Mouse (Mus musculus): ENCODE results near the gene Edrf1. TPM values are rescaled to one million over a fixed set of nuclear protein-coding genes. Genes with fewer than 3 reads are reported as not detected.

Gene Edrf1
- polyA plus RNA-seq, 1 experiment = 5.2 TPM

GRCm38 (mm10) chr7:133627184-133627936 lies 10.0 kb upstream of the Edrf1 start:
- Histone ChIP-seq H3K27me3 (ENCODE audit: control insufficient read depth, insufficient read depth, insufficient read length) (peaks cover 33% of the 10 kb centered on the region), H3K4me2 (ENCODE audit: low read depth) (no peak overlapping the region), H3K79me2 (ENCODE audit: control insufficient read depth, insufficient read depth) (no peaks in the 10 kb centered on the region), H3K36me3 (ENCODE audit: control insufficient read depth, insufficient read depth) (no peaks in the 10 kb centered on the region), H3ac (ENCODE audit: control insufficient read depth, insufficient read length) (no peak overlapping the region), H3K4me3 (no peak overlapping the region)
- TF ChIP-seq REST (IDR thresholded peaks at IDR 0.05; ENCODE audit: insufficient read depth, insufficient read length) = no peak
- TF ChIP-seq TCF12 (IDR thresholded peaks at IDR 0.05; ENCODE audit: insufficient read depth, poor library complexity, severe bottlenecking) = no peak
- TF ChIP-seq E2F4 (IDR thresholded peaks at IDR 0.05; ENCODE audit: insufficient read depth) = no peak
- TF ChIP-seq MYOD1 (IDR thresholded peaks at IDR 0.05; ENCODE audit: control insufficient read depth in 1 of 3, insufficient read length in 2 of 3, low read depth in 2 of 3) = no peak
- no peak for TF ChIP-seq SRF (IDR thresholded peaks at IDR 0.05; ENCODE audit: control insufficient read depth, insufficient read length, low read depth)
- TF ChIP-seq POLR2AphosphoS2 (IDR thresholded peaks at IDR 0.05; ENCODE audit: insufficient read length, low read depth) = no peak
- TF ChIP-seq POLR2A (IDR thresholded peaks at IDR 0.05; ENCODE audit: insufficient read length, low read depth) = no peak
- no peak for TF ChIP-seq USF1 (IDR thresholded peaks at IDR 0.05; ENCODE audit: low read depth)
- TF ChIP-seq MYOG (IDR thresholded peaks at IDR 0.05; ENCODE audit: control insufficient read depth in 1 of 3, insufficient read depth in 1 of 3, insufficient read length in 2 of 3, low read depth in 2 of 3) = no peak

DNA sequence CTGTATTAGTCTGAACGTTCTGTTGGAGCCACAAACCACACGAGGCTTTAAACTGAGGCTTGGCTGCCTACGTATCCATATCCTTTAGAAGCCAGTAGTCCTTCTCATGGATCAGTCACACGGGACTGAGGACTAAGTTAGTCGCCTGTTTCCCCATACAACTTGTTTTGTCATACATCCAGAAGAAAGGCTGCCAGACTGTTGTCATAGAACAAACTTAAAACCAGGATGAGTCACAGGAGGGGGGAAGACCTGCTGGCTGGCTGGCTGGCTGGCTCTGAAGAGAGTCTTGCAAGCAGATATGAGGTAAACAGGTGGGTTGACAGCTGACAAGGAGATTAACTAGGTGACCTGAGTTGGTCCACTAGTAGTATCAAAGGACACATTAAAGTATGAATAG lies 6.5 kb upstream of the Edrf1 start:
- Histone ChIP-seq H3K27me3 (ENCODE audit: control insufficient read depth, insufficient read depth, insufficient read length) (peaks cover 9% of the 10 kb centered on the region), H3ac (ENCODE audit: control insufficient read depth, insufficient read length) (no peak overlapping the region), H3K79me2 (ENCODE audit: control insufficient read depth, insufficient read depth) (no peaks in the 10 kb centered on the region), H3K36me3 (ENCODE audit: control insufficient read depth, insufficient read depth) (no peaks in the 10 kb centered on the region), H3K4me3 (no peak overlapping the region), H3K4me2 (ENCODE audit: low read depth) (no peak overlapping the region)
- TF ChIP-seq MAX (IDR thresholded peaks at IDR 0.05; ENCODE audit: low read depth) (no peak), POLR2A (IDR thresholded peaks at IDR 0.05; ENCODE audit: insufficient read length, low read depth) (no peak), CEBPB (IDR thresholded peaks at IDR 0.05; ENCODE audit: insufficient read depth, poor library complexity, severe bottlenecking) (no peak), MYOG (IDR thresholded peaks at IDR 0.05; ENCODE audit: control insufficient read depth in 1 of 3, insufficient read depth in 1 of 3, insufficient read length in 2 of 3, low read depth in 2 of 3) (no peak), TCF3 (IDR thresholded peaks at IDR 0.05; ENCODE audit: insufficient read length, low read depth) (no peak), USF1 (IDR thresholded peaks at IDR 0.05; ENCODE audit: low read depth) (no peak), SRF (IDR thresholded peaks at IDR 0.05; ENCODE audit: control insufficient read depth, insufficient read length, low read depth) (no peak), E2F4 (IDR thresholded peaks at IDR 0.05; ENCODE audit: insufficient read depth) (no peak), POLR2AphosphoS2 (IDR thresholded peaks at IDR 0.05; ENCODE audit: insufficient read length, low read depth) (no peak), REST (IDR thresholded peaks at IDR 0.05; ENCODE audit: insufficient read depth, insufficient read length) (no peak)

DNA sequence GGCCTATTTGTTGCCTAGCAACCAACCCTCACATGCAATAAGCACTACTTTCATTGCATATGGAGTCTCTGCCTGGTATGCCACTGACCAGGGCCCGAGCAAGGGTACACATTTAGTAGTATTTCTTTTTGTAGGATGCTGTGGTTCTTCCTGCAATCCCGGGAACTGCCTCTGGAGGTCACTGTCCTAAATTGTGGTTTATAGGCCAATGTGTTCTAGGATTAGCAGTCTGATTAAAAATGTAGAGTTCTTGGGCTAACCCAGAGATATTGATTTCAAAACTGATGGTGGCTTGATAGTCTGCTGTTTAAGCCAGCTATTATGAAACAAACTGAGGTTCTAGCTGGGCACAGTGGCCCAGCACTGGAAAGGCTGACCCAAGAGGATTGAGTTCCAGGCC lies 4.9 kb upstream of the Edrf1 start:
- no peak overlapping the region for H3K4me2 ChIP-seq (ENCODE audit: low read depth)
- H3K36me3 ChIP-seq (ENCODE audit: control insufficient read depth, insufficient read depth) = no peaks in the 10 kb centered on the region
- no peak overlapping the region for H3K4me3 ChIP-seq
- H3ac ChIP-seq (ENCODE audit: control insufficient read depth, insufficient read length) = no peak overlapping the region
- H3K27me3 ChIP-seq (ENCODE audit: control insufficient read depth, insufficient read depth, insufficient read length) = peaks cover 4% of the 10 kb centered on the region
- TF ChIP-seq CEBPB (IDR thresholded peaks at IDR 0.05; ENCODE audit: insufficient read depth, poor library complexity, severe bottlenecking) = no peak
- TF ChIP-seq REST (IDR thresholded peaks at IDR 0.05; ENCODE audit: insufficient read depth, insufficient read length) = no peak
- TF ChIP-seq USF1 (IDR thresholded peaks at IDR 0.05; ENCODE audit: low read depth) = no peak
- no peak for TF ChIP-seq POLR2A (IDR thresholded peaks at IDR 0.05; ENCODE audit: insufficient read length, low read depth)
- TF ChIP-seq TCF12 (IDR thresholded peaks at IDR 0.05; ENCODE audit: insufficient read depth, poor library complexity, severe bottlenecking) = no peak
- TF ChIP-seq E2F4 (IDR thresholded peaks at IDR 0.05; ENCODE audit: insufficient read depth) = no peak
- TF ChIP-seq TCF3 (IDR thresholded peaks at IDR 0.05; ENCODE audit: insufficient read length, low read depth) = no peak
- TF ChIP-seq POLR2AphosphoS2 (IDR thresholded peaks at IDR 0.05; ENCODE audit: insufficient read length, low read depth) = no peak
- no peak for TF ChIP-seq MYOG (IDR thresholded peaks at IDR 0.05; ENCODE audit: control insufficient read depth in 1 of 3, insufficient read depth in 1 of 3, insufficient read length in 2 of 3, low read depth in 2 of 3)
- no peak for TF ChIP-seq MYOD1 (IDR thresholded peaks at IDR 0.05; ENCODE audit: control insufficient read depth in 1 of 3, insufficient read length in 2 of 3, low read depth in 2 of 3)
- no peak for TF ChIP-seq MAX (IDR thresholded peaks at IDR 0.05; ENCODE audit: low read depth)
- no peak for TF ChIP-seq SRF (IDR thresholded peaks at IDR 0.05; ENCODE audit: control insufficient read depth, insufficient read length, low read depth)
- H3K79me2 ChIP-seq (ENCODE audit: control insufficient read depth, insufficient read depth) = no peaks in the 10 kb centered on the region

DNA sequence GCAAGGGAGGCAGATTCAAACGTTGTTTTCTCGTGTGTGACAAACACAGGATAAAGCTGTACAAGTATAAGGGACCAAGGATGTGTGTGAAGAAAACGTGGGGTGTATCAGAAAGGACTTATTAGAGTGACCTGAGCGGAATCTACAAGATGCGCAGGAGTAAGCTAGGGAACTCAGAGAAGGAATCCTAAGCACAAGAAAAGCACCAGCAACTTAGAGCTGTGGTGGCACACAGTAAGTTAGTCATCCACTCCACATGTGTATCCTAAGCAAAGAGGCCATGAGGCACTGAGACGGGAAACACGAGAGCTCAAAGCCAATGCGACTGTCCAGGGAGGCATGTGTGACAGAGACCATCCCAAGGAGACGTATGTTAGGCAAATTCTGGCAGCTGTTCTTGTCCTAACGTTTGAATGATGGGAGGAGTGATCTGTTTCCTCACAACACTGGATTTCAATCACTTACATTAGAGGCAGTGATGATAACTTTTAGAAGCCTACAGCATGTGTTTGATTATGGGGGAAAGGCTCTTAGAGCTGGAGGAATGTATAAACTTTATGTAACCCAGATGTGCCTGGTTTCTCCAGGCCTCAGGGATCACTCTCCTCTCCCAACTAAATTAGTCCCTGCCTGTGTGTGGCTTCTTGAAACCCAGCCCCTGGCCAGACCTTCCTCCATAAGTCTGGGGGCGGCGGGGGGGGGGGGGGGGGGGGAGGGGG lies 2.3 kb upstream of the Edrf1 start:
- H3K27me3 ChIP-seq (ENCODE audit: control insufficient read depth, insufficient read depth, insufficient read length) = no peaks in the 10 kb centered on the region
- peaks cover 10% of the 10 kb centered on the region for H3K79me2 ChIP-seq (ENCODE audit: control insufficient read depth, insufficient read depth)
- H3K36me3 ChIP-seq (ENCODE audit: control insufficient read depth, insufficient read depth) = no peaks in the 10 kb centered on the region
- H3K4me3 ChIP-seq = no peak overlapping the region
- H3ac ChIP-seq (ENCODE audit: control insufficient read depth, insufficient read length) = no peak overlapping the region
- TF ChIP-seq USF1 (IDR thresholded peaks at IDR 0.05; ENCODE audit: low read depth) = no peak
- no peak for TF ChIP-seq MYOD1 (IDR thresholded peaks at IDR 0.05; ENCODE audit: control insufficient read depth in 1 of 3, insufficient read length in 2 of 3, low read depth in 2 of 3)
- no peak for TF ChIP-seq MAX (IDR thresholded peaks at IDR 0.05; ENCODE audit: low read depth)
- TF ChIP-seq POLR2AphosphoS2 (IDR thresholded peaks at IDR 0.05; ENCODE audit: insufficient read length, low read depth) = no peak
- no peak for TF ChIP-seq CEBPB (IDR thresholded peaks at IDR 0.05; ENCODE audit: insufficient read depth, poor library complexity, severe bottlenecking)
- no peak for TF ChIP-seq TCF12 (IDR thresholded peaks at IDR 0.05; ENCODE audit: insufficient read depth, poor library complexity, severe bottlenecking)
- TF ChIP-seq REST (IDR thresholded peaks at IDR 0.05; ENCODE audit: insufficient read depth, insufficient read length) = no peak
- no peak for TF ChIP-seq MYOG (IDR thresholded peaks at IDR 0.05; ENCODE audit: control insufficient read depth in 1 of 3, insufficient read depth in 1 of 3, insufficient read length in 2 of 3, low read depth in 2 of 3)
- TF ChIP-seq E2F4 (IDR thresholded peaks at IDR 0.05; ENCODE audit: insufficient read depth) = no peak
- TF ChIP-seq TCF3 (IDR thresholded peaks at IDR 0.05; ENCODE audit: insufficient read length, low read depth) = no peak
- no peak for TF ChIP-seq POLR2A (IDR thresholded peaks at IDR 0.05; ENCODE audit: insufficient read length, low read depth)
- no peak for TF ChIP-seq SRF (IDR thresholded peaks at IDR 0.05; ENCODE audit: control insufficient read depth, insufficient read length, low read depth)
- H3K4me2 ChIP-seq (ENCODE audit: low read depth) = no peak overlapping the region
